Mouse (Mus musculus): ENCODE measurements around the gene Ssbp4.

The Ssbp4 gene

DNA sequence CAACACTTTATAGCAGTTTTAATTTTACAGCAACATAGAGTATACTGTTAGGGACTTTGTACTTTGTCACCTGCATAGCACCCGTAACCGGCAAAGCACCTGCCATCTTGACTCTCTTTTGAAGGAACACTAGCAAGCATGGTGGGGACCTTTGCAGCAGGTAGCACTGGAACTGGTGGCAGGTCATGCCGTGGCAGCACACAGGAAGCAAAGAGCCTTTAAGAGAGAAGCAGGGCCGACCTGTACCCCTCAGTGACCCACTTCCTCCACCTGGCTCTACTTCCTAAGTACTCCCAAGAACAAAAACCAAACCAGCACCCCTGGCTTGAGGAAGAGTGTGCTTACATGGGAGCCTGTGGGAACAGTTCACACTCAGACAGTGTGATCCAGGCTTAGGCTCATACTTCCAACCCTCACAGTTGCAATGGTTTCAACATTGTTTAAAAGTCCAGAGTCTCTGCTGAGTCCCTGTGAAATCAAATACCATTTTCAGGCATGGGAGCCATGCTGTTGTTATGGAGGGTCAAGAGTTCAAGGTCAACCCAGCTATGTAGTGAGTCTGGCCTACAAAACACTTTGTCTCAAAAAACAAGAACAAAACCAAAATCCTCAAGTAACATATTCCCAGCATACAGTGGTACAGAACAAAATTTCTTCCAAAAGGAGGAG, 53.5 kb downstream of the Ssbp4 start:
- no peak for DNase-seq (ENCODE audit: low spot score in 2 of 2)

DNA sequence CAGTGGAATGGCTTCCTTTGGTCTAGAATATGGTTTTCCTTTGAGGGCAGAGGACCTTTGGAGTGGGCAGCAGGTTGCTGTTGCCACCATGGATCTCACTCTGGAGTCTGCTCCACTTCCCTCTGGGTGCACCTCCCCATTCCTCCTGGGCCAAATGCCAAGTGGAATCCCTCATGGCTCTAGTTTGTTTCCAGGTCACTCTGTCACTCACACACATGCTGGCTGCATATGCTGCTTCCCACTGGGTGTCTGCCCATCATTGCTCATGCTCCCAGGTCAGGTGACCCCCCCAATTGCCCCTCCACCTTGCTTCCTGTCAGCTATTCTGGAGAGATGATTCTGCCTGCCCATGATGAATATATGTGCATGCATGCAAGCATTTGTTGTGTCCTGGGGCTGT, 54.9 kb downstream of the Ssbp4 start:
- no peak for DNase-seq (ENCODE audit: low spot score in 2 of 2)

DNA sequence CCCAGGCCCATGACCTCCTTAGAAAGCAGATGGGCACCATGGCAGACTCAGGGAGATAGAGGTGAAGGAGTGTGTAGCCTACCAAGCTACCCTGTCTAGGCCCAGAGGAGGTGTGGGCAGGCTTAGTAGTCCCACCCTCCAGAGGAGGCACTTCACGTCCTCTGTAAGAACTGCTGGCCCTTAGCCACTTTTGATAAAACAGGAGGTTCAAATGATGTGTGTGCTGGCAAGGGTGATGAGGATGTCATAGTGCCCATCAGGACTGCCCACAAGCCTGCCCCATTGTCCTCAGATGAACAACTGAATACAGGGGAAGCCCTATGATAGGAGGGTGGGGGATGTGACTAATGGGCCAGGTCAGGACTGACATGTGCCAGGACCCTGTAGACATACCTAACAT, 55.8 kb downstream of the Ssbp4 start:
- DNase-seq (ENCODE audit: low spot score in 2 of 2): no peak

DNA sequence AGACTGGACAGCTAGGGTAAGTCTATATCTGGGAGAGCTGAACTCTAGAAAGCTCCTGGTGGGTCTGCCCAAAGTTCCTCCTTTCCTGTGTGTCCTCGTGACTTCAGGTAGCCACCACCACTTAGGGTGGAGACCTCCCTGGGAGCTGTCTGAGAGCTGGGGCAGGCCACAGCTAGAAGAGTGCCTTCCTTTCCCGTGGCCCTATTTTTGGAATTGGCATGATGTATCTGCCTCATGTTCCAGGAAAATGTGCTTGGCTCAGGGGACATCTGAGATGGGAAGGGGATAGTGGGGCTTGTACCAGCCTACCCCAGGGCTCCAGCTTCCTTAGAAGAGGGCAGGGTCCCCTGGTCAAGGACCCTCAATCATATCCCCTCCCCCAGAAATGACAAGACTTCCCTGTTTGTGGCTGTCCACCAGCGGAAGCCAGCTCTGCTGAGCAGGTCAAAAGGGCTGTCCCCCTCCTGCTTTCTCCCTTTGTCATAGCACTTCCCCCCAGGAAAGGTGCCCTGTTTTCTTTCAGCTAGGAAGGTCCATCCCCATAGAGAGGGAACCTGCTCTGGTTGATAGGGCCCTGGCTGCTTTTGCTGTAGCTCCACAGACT, 57.0 kb downstream of the Ssbp4 start:
- no peak for DNase-seq (ENCODE audit: low spot score in 2 of 2)

DNA sequence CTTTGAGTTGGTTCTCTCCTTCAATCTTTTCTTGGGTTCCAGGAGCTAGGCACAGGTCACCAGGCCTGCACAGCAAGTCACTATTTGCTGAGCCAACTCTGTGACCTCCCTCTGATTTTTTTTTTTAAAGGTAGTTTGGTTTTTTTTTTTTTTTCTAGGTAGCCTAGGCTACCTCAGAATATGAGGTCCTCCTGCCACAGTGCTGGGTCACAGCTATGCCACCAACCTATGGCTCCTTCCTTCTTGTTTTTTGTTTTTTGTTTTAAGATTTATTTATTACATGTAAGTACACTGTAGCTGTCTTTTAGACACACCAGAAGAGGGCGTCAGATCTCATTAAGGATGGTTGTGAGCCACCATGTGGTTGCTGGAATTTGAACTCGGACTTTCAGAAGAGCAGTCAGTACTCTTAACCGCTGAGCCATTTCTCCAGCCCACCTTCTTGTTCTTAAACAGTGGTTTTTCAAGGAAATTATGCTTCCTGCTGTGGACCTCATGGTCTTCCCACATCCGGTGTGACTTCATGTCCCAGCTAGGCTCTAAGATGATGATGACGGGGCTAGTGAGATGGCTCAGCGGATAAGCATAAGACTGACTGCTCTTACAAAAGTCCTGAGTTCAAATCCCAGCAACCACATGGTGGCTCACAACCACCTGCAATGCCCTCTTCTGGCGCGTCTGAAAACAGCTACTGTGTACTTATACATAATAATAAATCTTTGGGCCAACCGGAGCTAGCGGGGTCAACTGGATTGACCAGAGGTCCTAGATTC, 59.1 kb downstream of the Ssbp4 start:
- no peak for DNase-seq (ENCODE audit: low spot score in 2 of 2)

DNA sequence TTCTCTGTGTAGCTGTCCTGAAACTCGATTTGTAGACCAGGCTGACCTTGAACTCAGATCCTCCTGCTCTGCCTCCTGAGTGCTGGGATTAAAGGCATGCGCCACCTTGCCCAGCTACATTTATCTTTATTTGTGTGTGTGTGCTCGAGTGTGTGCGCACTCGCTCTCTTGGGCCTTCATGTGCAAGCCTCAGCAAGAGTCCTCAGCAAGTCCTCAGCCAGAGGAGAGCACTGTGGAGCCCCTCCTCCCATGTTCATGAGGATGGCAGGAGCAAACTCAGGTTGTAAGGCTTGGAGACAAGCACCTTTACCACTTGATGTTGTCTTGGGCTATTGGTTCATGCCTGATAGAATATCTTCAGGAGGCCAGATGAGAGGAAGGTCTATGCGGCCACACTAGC, 60.9 kb downstream of the Ssbp4 start:
- DNase-seq (ENCODE audit: low spot score in 2 of 2): no peak

All from spleen, postnatal 4 days (tissue).